Mouse (Mus musculus): ENCODE measurements around the gene Dennd4a.

- TF ChIP-seq CTCF (IDR thresholded peaks at IDR 0.05; ENCODE audit: extremely low read depth, insufficient read length, insufficient replicate concordance, low read depth, low read length) (no peak), POLR2A (IDR thresholded peaks at IDR 0.05; ENCODE audit: low read depth, low read length) (no peak)
Measured at GRCm38 (mm10) chr9:64939281-64939680, 128.1 kb downstream of the Dennd4a start.
